Mouse (Mus musculus): ENCODE measurements at regions not wholly inside any gene's neighbourhood (a gene's known extent, or its start where the extent isn't known, plus 50 kb on each side); places are given as distances from the start of the nearest gene placed in this dataset.
A peak's percentile ranks its signal among the peaks of the same experiment; 100 is the strongest.

DNA sequence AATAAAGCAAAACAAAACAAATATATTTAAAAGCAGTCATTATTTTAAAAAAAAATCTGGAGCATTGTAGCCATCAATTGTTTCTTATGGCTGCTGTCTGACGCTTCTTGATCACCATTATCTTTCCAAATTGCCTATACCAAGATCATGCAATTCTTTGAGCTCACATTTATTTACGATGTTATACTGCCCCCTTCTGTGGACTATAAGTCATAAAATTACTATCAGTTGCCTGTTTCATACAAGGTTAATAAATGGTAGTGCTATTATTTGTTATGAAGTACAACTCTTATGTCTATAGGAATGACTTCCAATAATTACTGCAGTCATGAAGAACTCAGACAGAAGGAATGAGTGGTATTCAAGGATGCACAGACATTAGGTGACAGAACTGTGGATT lies 57.3 kb upstream of the Eda2r start:
- DNase-seq (ENCODE audit: low read depth, low spot score) = peak; percentile 2

DNA sequence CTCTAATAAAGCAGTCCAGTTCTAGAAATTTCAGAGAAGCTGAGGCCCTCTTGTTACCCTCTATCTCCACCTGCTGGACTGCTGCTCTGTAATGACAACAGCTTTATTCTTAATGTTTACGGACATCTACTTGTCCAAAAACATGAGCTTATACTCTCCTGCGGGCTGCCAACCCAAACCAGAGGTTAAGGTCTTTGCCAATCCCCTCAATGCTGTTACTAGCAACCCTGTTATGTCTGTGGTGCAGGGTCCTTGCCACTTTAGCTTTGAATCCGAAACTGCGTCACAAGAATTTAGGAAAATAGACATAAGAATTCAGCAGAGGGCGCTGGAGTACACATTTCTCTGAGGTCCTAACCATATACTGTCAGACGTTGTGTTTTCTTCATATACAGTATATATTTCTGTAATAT lies 54.4 kb upstream of the Eda2r start:
- peak; percentile 12 for DNase-seq (ENCODE audit: low read depth, low spot score)

Measured in ES-CJ7 (cell line).